Mouse (Mus musculus): ENCODE data around the gene Pacsin2. TPM values are rescaled to one million over a fixed set of nuclear protein-coding genes. Genes with fewer than 3 reads are reported as not detected.

The Pacsin2 gene
- polyA plus RNA-seq, 1 experiment from 2014 or later, result 47.9 TPM

DNA sequence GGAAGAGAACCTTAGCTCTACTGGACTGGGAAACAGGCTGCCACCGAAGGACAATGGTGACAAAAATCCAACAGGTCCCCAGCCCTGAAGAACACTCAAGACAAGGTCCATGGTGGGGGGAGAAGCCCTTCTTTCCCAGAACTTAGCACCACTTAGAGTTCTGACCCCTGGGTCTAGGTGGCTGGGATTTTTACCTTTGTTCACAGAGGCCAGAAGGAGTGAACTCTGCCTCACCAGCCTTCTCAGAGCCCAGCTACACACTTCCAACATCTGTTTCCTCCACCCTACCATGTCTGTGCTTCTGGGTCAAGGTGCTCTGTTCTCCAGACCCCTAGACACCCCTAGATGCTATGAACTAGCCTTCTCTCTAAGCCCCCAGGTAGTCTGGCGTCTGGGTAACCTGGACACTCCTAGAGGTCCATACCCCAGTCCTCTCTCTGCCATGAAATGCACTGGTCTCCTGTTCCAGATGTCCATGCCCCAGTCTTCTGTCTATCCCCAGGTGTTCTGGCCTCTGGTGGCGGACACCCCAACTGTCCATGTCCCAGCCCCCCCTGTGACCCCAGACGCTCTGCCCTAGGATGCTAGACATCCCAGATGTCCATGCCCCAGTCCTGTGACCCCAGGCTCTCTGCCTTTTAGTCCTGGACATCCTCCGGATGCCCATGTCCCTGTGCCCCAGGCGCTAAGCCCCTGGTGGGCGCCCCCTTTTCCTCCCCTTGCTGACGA is 115.0 kb downstream of the Pacsin2 start:
- H3K9me3 ChIP-seq (replicated peaks; ENCODE audit: control insufficient read depth, low read length), result no peaks in the 10 kb centered on the region
- H3K27me3 ChIP-seq (ENCODE audit: control insufficient read depth, insufficient read depth, low read depth, low read length), result no peaks in the 10 kb centered on the region
- peak overlapping the region; percentile 91 for H3K4me2 ChIP-seq (ENCODE audit: low read depth, low read length)
- H3K9ac ChIP-seq (ENCODE audit: low read depth, low read length), result peak overlapping the region; percentile 83
- peak; percentile 4; the same call in 1 of the 2 replicates for ATAC-seq (ENCODE audit: low read depth)
- peaks cover 36% of the 10 kb centered on the region for H3K4me1 ChIP-seq (ENCODE audit: control insufficient read depth, low read depth, low read length)
- H3K4me3 ChIP-seq (ENCODE audit: low read depth, low read length), result peak overlapping the region; percentile 86
- WGBS (ENCODE audit: insufficient replicate concordance), result 19% methylated on average over 7 of the region's 8 CpGs
- H3K36me3 ChIP-seq (ENCODE audit: control insufficient read depth, insufficient read depth), result no peaks in the 10 kb centered on the region
- peak overlapping the region; percentile 60 for H3K27ac ChIP-seq (ENCODE audit: low read length)

DNA sequence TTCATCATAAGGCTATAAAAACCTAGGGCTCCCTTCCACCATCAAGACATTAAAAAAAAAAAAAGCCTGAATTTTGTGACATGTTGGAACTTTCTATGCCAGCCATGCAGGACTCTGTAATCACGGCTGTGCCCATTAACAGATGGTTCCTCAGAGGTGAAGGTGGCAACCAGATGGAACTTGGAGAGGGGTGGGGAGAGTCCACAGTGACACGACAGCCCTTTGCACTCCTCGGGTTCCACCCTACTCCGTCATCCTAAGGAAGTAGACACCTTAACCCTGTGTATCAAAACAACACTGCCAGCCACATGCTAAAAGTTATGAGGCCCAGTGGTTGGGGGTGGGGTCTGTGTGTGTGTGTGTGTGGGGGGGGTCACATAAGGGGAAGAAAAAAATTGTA is 115.7 kb downstream of the Pacsin2 start:
- no peaks in the 10 kb centered on the region for H3K9me3 ChIP-seq (replicated peaks; ENCODE audit: control insufficient read depth, low read length)
- H3K9ac ChIP-seq (ENCODE audit: low read depth, low read length), result peak overlapping the region; percentile 83
- no peaks in the 10 kb centered on the region for H3K36me3 ChIP-seq (ENCODE audit: control insufficient read depth, insufficient read depth)
- H3K27ac ChIP-seq (ENCODE audit: low read length), result peak overlapping the region; percentile 60
- ATAC-seq (ENCODE audit: low read depth), result no peak; the same call in 1 of the 2 replicates
- H3K4me2 ChIP-seq (ENCODE audit: low read depth, low read length), result peak overlapping the region; percentile 91
- H3K27me3 ChIP-seq (ENCODE audit: control insufficient read depth, insufficient read depth, low read depth, low read length), result no peaks in the 10 kb centered on the region
- WGBS (ENCODE audit: insufficient replicate concordance), result 63% methylated on average over 4 of the region's 4 CpGs
- peak overlapping the region; percentile 86; the same call in 1 of the 2 replicates for H3K4me3 ChIP-seq (ENCODE audit: low read depth, low read length)
- peaks cover 42% of the 10 kb centered on the region for H3K4me1 ChIP-seq (ENCODE audit: control insufficient read depth, low read depth, low read length)

- Histone ChIP-seq H3K4me3 (ENCODE audit: low read depth, low read length) (no peak overlapping the region), H3K27ac (ENCODE audit: low read length) (no peak overlapping the region), H3K27me3 (ENCODE audit: control insufficient read depth, insufficient read depth, low read depth, low read length) (no peaks in the 10 kb centered on the region), H3K9me3 (replicated peaks; ENCODE audit: control insufficient read depth, low read length) (no peaks in the 10 kb centered on the region), H3K4me1 (ENCODE audit: control insufficient read depth, low read depth, low read length) (peaks cover 48% of the 10 kb centered on the region), H3K9ac (ENCODE audit: low read depth, low read length) (no peak overlapping the region), H3K36me3 (ENCODE audit: control insufficient read depth, insufficient read depth) (peaks cover 6% of the 10 kb centered on the region; the same call in 1 of the 2 replicates), H3K4me2 (ENCODE audit: low read depth, low read length) (no peak overlapping the region)
- ATAC-seq (ENCODE audit: low read depth), result no peak
- WGBS (ENCODE audit: insufficient replicate concordance), result 86% methylated on average over 15 of the region's 15 CpGs
Measured at GRCm38 (mm10) chr15:83345898-83346529, 118.4 kb downstream of the Pacsin2 start.

DNA sequence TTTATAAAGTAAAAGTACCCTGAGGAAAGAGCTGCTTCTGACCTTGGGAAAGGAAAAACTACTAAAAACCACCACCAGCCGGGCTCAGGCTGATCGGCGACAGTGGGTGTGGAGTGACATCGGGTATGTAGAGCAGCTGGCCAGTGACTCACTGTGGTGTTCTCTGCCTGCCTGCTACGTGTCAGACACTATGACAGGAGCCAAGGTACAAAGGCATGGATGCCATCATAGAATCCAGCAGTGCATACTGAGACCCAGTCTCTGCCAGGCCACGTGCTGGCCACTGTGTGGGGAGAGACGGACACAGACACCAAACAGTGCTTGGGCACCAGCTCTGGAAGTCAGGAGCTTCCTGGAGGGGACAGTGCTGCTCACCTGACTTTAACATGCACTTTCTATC is 119.5 kb downstream of the Pacsin2 start:
- WGBS (ENCODE audit: insufficient replicate concordance), result 51% methylated on average over 7 of the region's 7 CpGs
- no peak overlapping the region for H3K4me3 ChIP-seq (ENCODE audit: low read depth, low read length)
- no peaks in the 10 kb centered on the region for H3K27me3 ChIP-seq (ENCODE audit: control insufficient read depth, insufficient read depth, low read depth, low read length)
- H3K27ac ChIP-seq (ENCODE audit: low read length), result peak overlapping the region; percentile 90
- H3K4me2 ChIP-seq (ENCODE audit: low read depth, low read length), result no peak overlapping the region
- H3K36me3 ChIP-seq (ENCODE audit: control insufficient read depth, insufficient read depth), result peaks cover 6% of the 10 kb centered on the region; the same call in 1 of the 2 replicates
- peaks cover 40% of the 10 kb centered on the region for H3K4me1 ChIP-seq (ENCODE audit: control insufficient read depth, low read depth, low read length)
- H3K9ac ChIP-seq (ENCODE audit: low read depth, low read length), result peak overlapping the region; percentile 3
- no peaks in the 10 kb centered on the region for H3K9me3 ChIP-seq (replicated peaks; ENCODE audit: control insufficient read depth, low read length)
- no peak for ATAC-seq (ENCODE audit: low read depth)

GRCm38 (mm10) chr15:83344157-83344556 is 120.2 kb downstream of the Pacsin2 start:
- Histone ChIP-seq H3K4me2 (ENCODE audit: low read depth, low read length) (peak overlapping the region; percentile 68), H3K27ac (ENCODE audit: low read length) (peak overlapping the region; percentile 90), H3K36me3 (ENCODE audit: control insufficient read depth, insufficient read depth) (peaks cover 6% of the 10 kb centered on the region; the same call in 1 of the 2 replicates), H3K4me3 (ENCODE audit: low read depth, low read length) (peak overlapping the region; percentile 29), H3K9ac (ENCODE audit: low read depth, low read length) (peak overlapping the region; percentile 56), H3K9me3 (replicated peaks; ENCODE audit: control insufficient read depth, low read length) (no peaks in the 10 kb centered on the region), H3K4me1 (ENCODE audit: control insufficient read depth, low read depth, low read length) (peaks cover 35% of the 10 kb centered on the region), H3K27me3 (ENCODE audit: control insufficient read depth, insufficient read depth, low read depth, low read length) (no peaks in the 10 kb centered on the region)
- peak; percentile 95 for ATAC-seq (ENCODE audit: low read depth)
- WGBS (ENCODE audit: insufficient replicate concordance), result 23% methylated on average over 7 of the region's 7 CpGs

GRCm38 (mm10) chr15:83338908-83339307 is 125.5 kb downstream of the Pacsin2 start:
- H3K4me3 ChIP-seq (ENCODE audit: low read depth, low read length), result no peak overlapping the region
- H3K9ac ChIP-seq (ENCODE audit: low read depth, low read length), result no peak overlapping the region
- H3K4me1 ChIP-seq (ENCODE audit: control insufficient read depth, low read depth, low read length), result peaks cover 8% of the 10 kb centered on the region
- WGBS (ENCODE audit: insufficient replicate concordance), result 74% methylated on average over 6 of the region's 6 CpGs
- no peak overlapping the region for H3K27ac ChIP-seq (ENCODE audit: low read length)
- no peaks in the 10 kb centered on the region for H3K27me3 ChIP-seq (ENCODE audit: control insufficient read depth, insufficient read depth, low read depth, low read length)
- H3K9me3 ChIP-seq (replicated peaks; ENCODE audit: control insufficient read depth, low read length), result no peaks in the 10 kb centered on the region
- ATAC-seq (ENCODE audit: low read depth), result no peak
- H3K36me3 ChIP-seq (ENCODE audit: control insufficient read depth, insufficient read depth), result peaks cover 6% of the 10 kb centered on the region; the same call in 1 of the 2 replicates
- no peak overlapping the region for H3K4me2 ChIP-seq (ENCODE audit: low read depth, low read length)

DNA sequence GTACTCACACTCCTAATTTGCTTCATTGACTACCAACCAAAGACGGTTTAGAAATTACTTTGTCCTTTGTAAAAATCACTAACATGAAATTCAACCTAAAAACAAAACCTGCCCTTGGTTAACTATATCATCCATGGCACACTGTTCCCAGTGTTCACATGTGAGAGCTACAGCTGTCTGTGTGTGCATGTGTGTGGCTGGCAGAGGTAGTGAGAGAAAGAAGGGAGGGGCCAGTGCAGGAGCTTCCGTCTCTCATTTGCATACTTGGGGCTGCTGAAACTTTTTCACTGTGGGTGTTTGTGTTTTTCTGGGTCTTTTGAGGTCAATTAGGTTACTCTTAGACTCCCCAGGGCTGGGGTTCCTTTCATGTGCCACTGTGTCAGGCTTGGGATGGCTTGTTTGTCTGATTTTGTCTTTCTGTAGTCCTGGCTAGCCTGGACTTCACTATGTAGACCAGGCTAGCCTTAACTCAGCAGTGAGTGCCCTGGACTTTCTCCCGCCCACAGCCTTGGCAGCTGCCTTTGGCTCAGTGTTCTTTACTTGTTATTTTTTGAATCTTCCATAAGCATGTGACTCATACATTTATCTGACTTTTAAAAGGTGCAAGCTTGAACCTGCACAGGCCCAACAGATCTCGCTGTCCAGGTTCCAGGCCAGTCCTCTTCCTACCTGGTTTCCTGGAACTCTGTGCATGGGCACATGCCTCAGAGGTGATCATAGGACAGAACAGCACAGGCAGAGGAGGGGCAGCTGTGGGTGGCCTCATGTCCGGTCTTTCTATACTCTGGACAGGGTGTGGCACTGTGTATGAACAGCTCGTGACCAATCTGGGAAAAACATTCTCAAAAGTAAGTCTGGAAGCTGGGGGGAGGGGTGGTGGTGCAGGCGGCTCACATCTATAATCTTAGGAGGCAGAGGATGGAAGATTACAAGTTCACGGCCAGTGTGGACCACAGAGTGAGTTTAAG is 126.2 kb downstream of the Pacsin2 start:
- 59% methylated on average over 8 of the region's 8 CpGs for WGBS (ENCODE audit: insufficient replicate concordance)
- Histone ChIP-seq H3K27me3 (ENCODE audit: control insufficient read depth, insufficient read depth, low read depth, low read length) (no peaks in the 10 kb centered on the region), H3K4me2 (ENCODE audit: low read depth, low read length) (no peak overlapping the region), H3K4me1 (ENCODE audit: control insufficient read depth, low read depth, low read length) (peaks cover 2% of the 10 kb centered on the region), H3K9me3 (replicated peaks; ENCODE audit: control insufficient read depth, low read length) (no peaks in the 10 kb centered on the region), H3K4me3 (ENCODE audit: low read depth, low read length) (no peak overlapping the region), H3K9ac (ENCODE audit: low read depth, low read length) (no peak overlapping the region), H3K36me3 (ENCODE audit: control insufficient read depth, insufficient read depth) (peaks cover 6% of the 10 kb centered on the region), H3K27ac (ENCODE audit: low read length) (no peak overlapping the region)
- peak; percentile 47 for ATAC-seq (ENCODE audit: low read depth)

DNA sequence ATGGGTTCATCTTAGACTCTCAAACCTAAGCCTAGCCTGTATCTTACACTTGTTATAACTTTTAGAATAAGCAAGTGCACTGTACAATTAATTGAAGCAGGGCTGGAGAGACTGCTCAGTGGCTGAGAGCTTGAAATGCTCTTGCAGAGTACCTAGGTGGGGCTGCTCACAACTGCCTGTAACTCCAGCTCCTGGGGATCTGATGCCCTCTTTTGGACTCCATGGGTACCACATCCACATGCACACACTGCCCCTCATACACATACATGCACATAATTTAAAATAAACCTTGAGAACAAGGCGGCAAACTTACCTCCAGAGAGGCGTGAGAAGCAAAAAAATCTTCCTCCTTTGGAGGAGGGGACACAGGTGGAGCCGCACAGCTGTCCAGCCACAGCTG is 132.0 kb downstream of the Pacsin2 start:
- no peak for ATAC-seq (ENCODE audit: low read depth)

More for the DNA sequence above, 132.0 kb downstream of the Pacsin2 start:
- no peak overlapping the region for H3K27ac ChIP-seq (ENCODE audit: low read length)
- H3K9me3 ChIP-seq (replicated peaks; ENCODE audit: control insufficient read depth, low read length), result no peaks in the 10 kb centered on the region
- H3K4me2 ChIP-seq (ENCODE audit: low read depth, low read length), result no peak overlapping the region
- H3K4me1 ChIP-seq (ENCODE audit: control insufficient read depth, low read depth, low read length), result no peaks in the 10 kb centered on the region
- H3K27me3 ChIP-seq (ENCODE audit: control insufficient read depth, insufficient read depth, low read depth, low read length), result no peaks in the 10 kb centered on the region
- whole genome bisulfite sequencing (ENCODE audit: insufficient replicate concordance), result 73% methylated on average over 3 of the region's 3 CpGs
- H3K36me3 ChIP-seq (ENCODE audit: control insufficient read depth, insufficient read depth), result peaks cover 6% of the 10 kb centered on the region
- no peak overlapping the region for H3K4me3 ChIP-seq (ENCODE audit: low read depth, low read length)
- H3K9ac ChIP-seq (ENCODE audit: low read depth, low read length), result no peak overlapping the region
